8 mouse cellular contexts compared by ENCODE assay signal in the genomic region with DNA sequence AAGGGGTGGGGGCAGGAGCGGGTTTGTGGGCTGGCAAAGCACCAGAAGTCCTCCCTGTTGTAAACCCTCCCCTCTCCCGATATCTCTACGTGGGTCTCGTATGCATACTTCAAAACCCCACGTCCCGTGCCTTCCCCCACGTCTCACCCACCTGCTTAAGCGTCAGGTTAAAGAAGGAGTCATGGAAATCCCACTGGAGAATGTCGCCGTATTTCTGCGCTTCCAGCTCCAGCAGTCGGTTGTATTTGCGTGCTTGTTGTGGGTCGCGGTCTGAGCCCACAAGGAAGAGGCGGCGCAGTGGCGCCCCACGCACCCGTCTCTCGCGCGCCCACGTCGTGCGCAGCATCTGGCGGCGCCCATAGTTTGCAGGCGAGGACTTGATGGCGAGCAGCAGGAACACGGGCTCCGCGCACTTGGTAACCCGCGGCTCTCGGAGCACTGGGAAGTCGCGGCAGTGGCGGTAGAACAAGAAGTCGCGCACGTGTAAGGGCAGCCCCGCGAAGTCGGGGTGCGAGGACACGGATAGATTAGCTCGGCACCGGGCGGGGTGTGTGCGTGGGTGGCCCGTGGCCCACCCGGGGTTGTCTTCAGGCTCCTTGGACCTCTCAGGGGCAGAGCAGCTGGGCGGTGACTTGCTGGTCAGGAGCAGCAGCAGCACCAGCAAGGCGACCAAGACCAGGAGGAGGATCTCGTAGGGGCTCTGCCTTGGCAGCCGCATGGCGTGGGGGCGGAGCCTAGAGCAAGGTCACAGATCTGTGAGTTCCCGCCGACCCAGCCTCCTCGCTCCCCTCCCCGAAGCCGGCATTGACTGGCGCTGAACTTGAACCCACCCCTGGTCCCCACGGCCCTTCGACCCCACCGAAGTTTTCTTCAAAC. TPM values are rescaled to one million over a fixed set of nuclear protein-coding genes. Genes with fewer than 3 reads are reported as not detected.
DNase-seq lines count a peak whose midpoint lies in the region; ATAC-seq and TF ChIP-seq lines count a peak whose summit lies in the region.

No protein-coding gene starts in this region.

- H3K27ac ChIP-seq in forebrain, embryonic 14.5 days (ENCODE audit: low read depth, low read length): no peak overlapping the region
- no peak overlapping the region for H3K27ac ChIP-seq in liver, postnatal 0 days (ENCODE audit: low read depth)

- DNase-seq in frontal cortex, postnatal 25 days (ENCODE audit: low spot score in 2 of 2): no peak
- peak; percentile 65 for DNase-seq in CD4-positive helper T cell, adult 2 months (ENCODE audit: low read depth, low spot score)
- no peak for DNase-seq in forebrain, embryonic 14.5 days (ENCODE audit: low spot score)
- no peak for DNase-seq in liver, postnatal 0 days
- DNase-seq in gastrocnemius, postnatal 4 days (ENCODE audit: low spot score in 2 of 2): no peak
- DNase-seq in c-Kit-positive CD71-positive TER-119-positive erythroid progenitor cells, embryonic 14.5 days (ENCODE audit: low spot score): no peak
- DNase-seq in layer of hippocampus, postnatal 10 days (ENCODE audit: low spot score in 2 of 2): no peak

- 12% methylated on average over 66 of the region's 68 CpGs for WGBS in forebrain, embryonic 14.5 days
- 12% methylated on average over 67 of the region's 68 CpGs for WGBS in liver, postnatal 0 days (ENCODE audit: insufficient replicate concordance)

- no peaks in the 10 kb centered on the region for H3K9me3 ChIP-seq in forebrain, embryonic 14.5 days (replicated peaks; ENCODE audit: control insufficient read depth, low read length)
- H3K9me3 ChIP-seq in liver, postnatal 0 days (ENCODE audit: low read length): no peaks in the 10 kb centered on the region

- no peaks in the 10 kb centered on the region for H3K36me3 ChIP-seq in forebrain, embryonic 14.5 days (ENCODE audit: control insufficient read depth, insufficient read depth, low read length)
- H3K36me3 ChIP-seq in liver, postnatal 0 days (replicated peaks; ENCODE audit: insufficient read depth, low read length): no peaks in the 10 kb centered on the region

- peak; percentile 27; the same call in 1 of the 2 replicates for ATAC-seq in frontal cortex, adult (ENCODE audit: low TSS enrichment)
- no peak for ATAC-seq in forebrain, embryonic 14.5 days
- ATAC-seq in liver, postnatal 0 days: no peak

- no peak for TF ChIP-seq EP300 in liver, postnatal 0 days (IDR thresholded peaks at IDR 0.05; ENCODE audit: low read depth)

- 0 out of 2 replicates have a peak overlapping the region, but pooled peaks have one; percentile 8 for H3K4me3 ChIP-seq in forebrain, embryonic 14.5 days (ENCODE audit: low read depth, low read length)
- peak overlapping the region; percentile 2; the same call in 1 of the 2 replicates for H3K4me3 ChIP-seq in liver, postnatal 0 days (ENCODE audit: low read depth, low read length)

- H3K27me3 ChIP-seq in forebrain, embryonic 14.5 days (replicated peaks; ENCODE audit: control insufficient read depth, insufficient read depth, low read length): peaks cover 69% of the 10 kb centered on the region
- H3K27me3 ChIP-seq in liver, postnatal 0 days (ENCODE audit: insufficient read depth, low read length): peaks cover 66% of the 10 kb centered on the region

- H3K4me2 ChIP-seq in forebrain, embryonic 14.5 days (ENCODE audit: low read length): peak overlapping the region; percentile 26; the same call in 1 of the 2 replicates
- no peak overlapping the region for H3K4me2 ChIP-seq in liver, postnatal 0 days (ENCODE audit: low read depth, low read length)

- H3K4me1 ChIP-seq in forebrain, embryonic 14.5 days (ENCODE audit: control insufficient read depth, insufficient read depth, low read length): no peaks in the 10 kb centered on the region
- H3K4me1 ChIP-seq in liver, postnatal 0 days (ENCODE audit: insufficient read depth): 0 out of 2 replicates have a peak, but pooled peaks cover 5% of the 10 kb centered on the region

- no peak overlapping the region for H3K9ac ChIP-seq in forebrain, embryonic 14.5 days (ENCODE audit: low read length)
- no peak overlapping the region for H3K9ac ChIP-seq in liver, postnatal 0 days (replicated peaks)

- TF ChIP-seq CTCF in liver, postnatal 0 days (IDR thresholded peaks at IDR 0.05; ENCODE audit: low read depth): no peak

RNA-seq across cellular contexts. Expression of gene Insl3, which starts 4.4 kb away (rescaled TPM):
- polyA plus RNA-seq in forebrain, embryonic 14.5 days (2014; fragmentation: Nextera tagmentation; extraction: Ambion mirVana): 0.63 TPM in 1 of 2 replicates, not detected in the other
- 1.3 and 2.8 TPM in 2 replicates for polyA plus RNA-seq in liver, postnatal 0 days (2015; fragmentation: Nextera tagmentation; extraction: Ambion mirVana)
- 1 to 10 TPM; 2.6 to 3.4 TPM for total RNA-seq in gastrocnemius, postnatal 4 days (2021)
- 1 to 10 TPM; 2.3 to 2.4 TPM for total RNA-seq in layer of hippocampus, postnatal 10 days (2021)

RNA-seq across cellular contexts. Expression of gene B3gnt3, which starts 8.2 kb away (rescaled TPM):
- 0.10 and 0.22 TPM in 2 replicates for polyA plus RNA-seq in forebrain, embryonic 14.5 days (2014; fragmentation: Nextera tagmentation; extraction: Ambion mirVana)
- 3.0 TPM in 2 replicates for polyA plus RNA-seq in liver, postnatal 0 days (2015; fragmentation: Nextera tagmentation; extraction: Ambion mirVana)
- total RNA-seq in gastrocnemius, postnatal 4 days (2021): 1 to 10 TPM; 4.1 to 4.5 TPM
- total RNA-seq in layer of hippocampus, postnatal 10 days (2021): under 1 TPM; 0.42 to 0.64 TPM

RNA-seq across cellular contexts. Expression of gene Jak3, which starts 17.3 kb away (rescaled TPM):
- 1.4 and 2.1 TPM in 2 replicates for polyA plus RNA-seq in forebrain, embryonic 14.5 days (2014; fragmentation: Nextera tagmentation; extraction: Ambion mirVana)
- 4.3 and 4.6 TPM in 2 replicates for polyA plus RNA-seq in liver, postnatal 0 days (2015; fragmentation: Nextera tagmentation; extraction: Ambion mirVana)
- 1 to 10 TPM; 5.0 to 6.5 TPM for total RNA-seq in gastrocnemius, postnatal 4 days (2021)
- total RNA-seq in layer of hippocampus, postnatal 10 days (2021): 1 to 10 TPM; 7.7 to 7.8 TPM

RNA-seq across cellular contexts. Expression of gene Unc13a, which starts 21.8 kb away (rescaled TPM):
- polyA plus RNA-seq in forebrain, embryonic 14.5 days (2014; fragmentation: Nextera tagmentation; extraction: Ambion mirVana): 13.9 and 16.7 TPM in 2 replicates
- polyA plus RNA-seq in liver, postnatal 0 days (2015; fragmentation: Nextera tagmentation; extraction: Ambion mirVana): 0.25 and 0.36 TPM in 2 replicates
- total RNA-seq in gastrocnemius, postnatal 4 days (2021): under 1 TPM; 0.22 to 0.47 TPM
- total RNA-seq in layer of hippocampus, postnatal 10 days (2021): 100 to 1,000 TPM; 242 to 246 TPM

RNA-seq across cellular contexts. Expression of gene Fcho1, which starts 32.1 kb away (rescaled TPM):
- 38.6 and 47.4 TPM in 2 replicates for polyA plus RNA-seq in forebrain, embryonic 14.5 days (2014; fragmentation: Nextera tagmentation; extraction: Ambion mirVana)
- polyA plus RNA-seq in liver, postnatal 0 days (2015; fragmentation: Nextera tagmentation; extraction: Ambion mirVana): 15.3 and 16.7 TPM in 2 replicates
- total RNA-seq in gastrocnemius, postnatal 4 days (2021): 1 to 10 TPM in 1 of 2 experiments, under 1 TPM in 1; 0.61 to 1.5 TPM
- total RNA-seq in layer of hippocampus, postnatal 10 days (2021): 100 to 1,000 TPM; 111 to 119 TPM
